Mouse (Mus musculus): ENCODE results near the gene Inpp5f.
"Not testable (repeated sequence)": the region's sequence is repeated elsewhere in the genome, so short reads cannot be mapped to it uniquely, and the experiment has no call there.

Gene Inpp5f

DNA sequence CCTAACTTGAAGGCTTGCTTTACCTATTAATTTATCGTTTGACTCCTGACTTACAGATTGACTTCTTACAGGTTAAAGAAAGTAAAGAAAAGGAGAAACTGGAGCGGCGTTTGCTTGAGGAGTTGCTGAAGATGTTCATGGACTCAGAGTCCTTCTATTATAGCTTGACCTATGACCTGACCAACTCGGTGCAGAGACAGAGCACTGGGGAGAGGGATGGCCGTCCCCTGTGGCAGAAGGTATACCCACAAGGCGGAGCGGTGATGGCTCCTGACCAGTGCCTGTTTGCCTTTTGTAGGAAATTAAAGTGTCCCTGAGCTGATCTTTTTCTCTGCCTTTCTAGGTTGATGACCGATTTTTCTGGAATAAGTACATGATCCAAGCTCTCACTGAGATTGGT, 52.8 kb downstream of the Inpp5f start:
- no peak for DNase-seq (ENCODE audit: low spot score in 2 of 2)

GRCm38 (mm10) chr7:128664861-128665377, 53.8 kb downstream of the Inpp5f start:
- no peak for DNase-seq (ENCODE audit: low spot score in 2 of 2)

DNA sequence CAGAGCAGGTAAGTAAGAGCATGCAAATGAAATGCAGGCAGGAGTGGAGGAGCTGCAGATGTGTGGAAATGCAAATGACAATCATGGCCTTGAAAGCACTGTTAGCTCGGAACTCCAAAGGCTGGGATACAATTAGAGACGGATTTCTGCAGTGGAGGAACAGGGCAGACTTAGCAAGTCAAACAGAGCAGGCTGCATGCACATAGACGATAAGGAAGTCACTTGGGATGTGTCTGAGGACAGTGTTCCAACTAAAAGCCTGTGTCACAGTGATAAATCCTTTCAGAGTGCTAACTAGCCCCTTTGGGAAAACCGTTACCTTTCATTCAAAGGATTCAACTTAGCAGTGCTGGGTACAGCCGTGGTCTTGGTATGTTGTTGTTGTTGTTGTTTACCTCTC, 56.7 kb downstream of the Inpp5f start:
- no peak for DNase-seq (ENCODE audit: low spot score in 2 of 2)

- DNase-seq (ENCODE audit: low spot score in 2 of 2), result no peak
Measured at GRCm38 (mm10) chr7:128668831-128669230, 57.7 kb downstream of the Inpp5f start.

DNA sequence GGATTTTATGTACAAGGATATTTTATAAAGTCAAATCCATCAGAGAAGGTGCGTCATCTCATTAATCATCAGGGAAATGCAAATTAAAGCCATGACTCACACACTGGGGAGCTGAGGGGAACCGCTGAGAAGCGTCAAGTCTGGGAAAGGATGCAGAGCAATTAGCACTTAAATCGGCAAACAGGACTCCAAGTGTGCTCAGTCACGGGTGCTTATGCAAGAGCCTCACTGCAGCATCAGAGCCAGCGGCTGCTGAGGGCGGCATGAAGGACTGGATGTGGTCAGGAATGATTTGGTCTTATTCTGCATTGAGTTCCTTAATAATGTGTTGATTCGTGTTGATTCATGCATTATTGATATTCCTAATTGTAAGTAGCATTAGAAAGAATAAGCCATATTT, 60.8 kb downstream of the Inpp5f start:
- peak; percentile 69 to 76 for DNase-seq (ENCODE audit: low spot score in 2 of 2)

DNA sequence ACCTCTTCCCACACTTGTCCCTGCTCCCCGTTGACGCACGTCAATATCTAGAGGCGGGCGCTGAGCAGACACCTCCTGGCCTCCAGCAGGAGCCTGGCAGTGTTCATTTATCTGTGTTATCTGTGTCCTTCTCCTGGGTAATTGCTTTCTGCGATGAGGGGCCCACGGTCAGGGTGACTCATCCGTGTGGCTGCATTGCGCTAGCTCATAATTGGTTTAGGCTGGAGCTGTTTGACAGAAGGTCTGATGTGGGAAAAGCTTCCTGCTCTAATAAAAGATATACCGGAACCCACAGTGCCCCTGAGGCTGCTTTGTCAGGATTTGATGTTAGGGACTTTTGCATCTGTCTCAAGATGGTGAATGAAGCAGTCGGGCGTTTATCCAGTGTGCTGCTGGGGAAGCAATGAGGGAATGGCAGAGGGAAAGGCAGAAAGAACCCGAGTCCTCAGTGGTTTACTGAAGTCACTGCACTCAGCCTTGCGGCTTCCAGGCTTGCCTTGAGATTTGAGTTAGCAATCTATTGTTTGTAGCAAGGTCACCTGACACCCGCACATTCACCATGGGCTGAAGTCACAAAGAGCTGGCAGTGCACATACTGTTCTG, 61.4 kb downstream of the Inpp5f start:
- no peak for DNase-seq (ENCODE audit: low spot score in 2 of 2)

DNA sequence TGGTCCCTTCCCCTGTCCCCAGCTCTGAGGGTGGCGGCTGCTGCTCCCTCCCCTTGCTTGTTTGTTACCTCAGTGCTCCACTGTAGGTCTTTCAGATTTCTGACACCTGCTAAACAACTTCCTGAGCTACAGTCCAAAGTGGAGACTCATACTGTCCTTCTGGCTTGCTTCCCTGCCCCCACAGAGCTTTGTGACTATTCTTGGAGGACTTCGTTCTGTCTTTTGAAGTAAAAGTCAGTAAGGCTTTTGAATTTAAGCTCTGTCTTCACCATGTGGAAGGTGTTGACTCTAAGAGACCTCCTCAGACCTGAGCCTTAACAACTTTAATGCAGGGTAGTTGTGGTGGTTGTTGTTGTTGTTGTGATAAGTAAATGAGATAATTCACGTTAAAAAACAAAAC, 67.4 kb downstream of the Inpp5f start:
- DNase-seq (ENCODE audit: low spot score in 2 of 2), result no peak

- peak; percentile 91 to 93 for DNase-seq (ENCODE audit: low spot score in 2 of 2)
Measured at GRCm38 (mm10) chr7:128687821-128688564, 76.9 kb downstream of the Inpp5f start.

DNA sequence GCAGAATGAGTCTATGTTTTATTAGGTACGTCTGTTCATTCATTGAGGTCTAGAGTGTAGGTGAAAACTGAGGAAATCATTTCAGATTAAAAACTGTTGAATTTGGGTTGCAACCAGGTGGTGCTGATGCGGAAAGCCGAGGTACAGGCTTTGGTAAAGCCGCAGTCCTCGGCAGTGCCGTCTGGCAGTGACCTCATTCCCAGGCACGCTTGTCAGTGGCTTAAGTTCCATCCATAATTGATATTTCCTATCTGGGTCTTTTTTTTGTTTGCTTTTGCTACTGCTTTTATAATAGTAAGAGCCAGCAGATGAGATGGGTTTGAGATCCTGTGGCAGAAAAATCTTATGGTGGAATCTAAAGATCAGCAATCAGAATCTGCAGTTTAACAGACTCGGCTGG, 78.2 kb downstream of the Inpp5f start:
- DNase-seq (ENCODE audit: low spot score in 2 of 2), result no peak

- DNase-seq (ENCODE audit: low spot score in 2 of 2), result peak; percentile 93 to 96
Measured at GRCm38 (mm10) chr7:128690070-128690469, 78.9 kb downstream of the Inpp5f start.

DNA sequence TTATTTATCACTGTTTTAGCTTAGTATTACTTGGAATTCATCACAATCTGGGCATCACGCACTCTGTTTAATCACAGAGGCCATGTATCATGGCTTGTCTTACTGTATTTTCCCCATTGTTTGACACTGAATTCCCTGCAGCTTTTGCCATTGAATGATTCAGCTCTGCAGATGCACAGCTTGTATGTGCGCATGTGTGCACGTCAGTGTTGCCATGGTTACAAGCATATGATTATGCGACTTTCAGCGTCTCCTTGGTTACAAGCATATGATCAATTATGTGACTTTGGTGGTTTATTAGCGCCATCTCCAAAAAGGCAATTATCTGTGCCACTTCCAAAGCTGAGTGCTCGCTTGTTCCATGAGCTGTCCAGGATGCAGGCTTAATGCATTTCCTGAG, 79.7 kb downstream of the Inpp5f start:
- peak; percentile 86 to 94 for DNase-seq (ENCODE audit: low spot score in 2 of 2)

DNA sequence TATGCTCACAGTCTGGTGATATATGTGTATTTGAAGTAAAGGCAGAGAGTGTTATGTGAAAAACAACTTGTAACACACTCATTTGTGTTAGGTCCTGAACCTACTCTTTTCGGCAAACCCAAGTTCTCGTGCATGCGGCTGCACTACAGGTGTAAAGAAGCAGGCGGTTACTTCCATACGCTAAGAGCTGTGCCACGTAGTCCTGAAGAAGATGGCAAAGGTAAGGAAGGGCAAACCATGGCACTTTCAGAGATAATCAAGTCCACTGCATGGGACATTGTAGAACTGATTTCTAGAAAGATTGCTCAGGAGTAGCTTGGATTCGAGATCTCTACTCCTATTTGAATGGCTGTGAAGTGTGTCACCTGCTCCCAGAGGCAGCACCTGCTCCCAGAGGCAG, 81.0 kb downstream of the Inpp5f start:
- DNase-seq (ENCODE audit: low spot score in 2 of 2), result no peak

- no peak for DNase-seq (ENCODE audit: low spot score in 2 of 2)
Measured at GRCm38 (mm10) chr7:128694848-128695247, 83.7 kb downstream of the Inpp5f start.

- DNase-seq (ENCODE audit: low spot score in 2 of 2), result not testable (repeated sequence)
Measured at GRCm38 (mm10) chr7:128699959-128700358, 88.8 kb downstream of the Inpp5f start.

- peak; percentile 74 to 78 for DNase-seq (ENCODE audit: low spot score in 2 of 2)
Measured at GRCm38 (mm10) chr7:128705735-128706134, 94.6 kb downstream of the Inpp5f start.

DNA sequence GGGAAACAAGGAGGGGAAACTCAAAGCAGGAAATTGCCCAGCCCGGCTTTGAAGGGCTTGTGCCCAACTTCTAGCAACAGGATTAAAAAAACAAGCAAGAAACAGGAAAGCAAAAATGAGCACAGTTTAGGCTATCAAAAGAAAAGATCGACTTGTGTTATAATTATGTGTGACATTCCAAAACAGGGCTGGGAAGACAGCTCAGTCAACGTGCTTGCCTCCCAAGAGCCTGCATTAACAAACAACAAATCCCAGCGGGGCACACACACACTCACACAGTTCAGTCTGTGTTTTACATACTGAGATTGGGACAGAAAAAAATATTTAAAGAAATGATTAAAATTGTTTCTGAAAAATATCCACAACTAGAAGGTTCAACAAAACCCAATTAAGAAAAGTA, 106.9 kb downstream of the Inpp5f start:
- no peak for DNase-seq (ENCODE audit: low spot score in 2 of 2)

GRCm38 (mm10) chr7:128724761-128725160, 113.6 kb downstream of the Inpp5f start:
- peak; percentile 88 to 93 for DNase-seq (ENCODE audit: low spot score in 2 of 2)

- no peak for DNase-seq (ENCODE audit: low spot score in 2 of 2)
Measured at GRCm38 (mm10) chr7:128725189-128725588, 114.1 kb downstream of the Inpp5f start.

GRCm38 (mm10) chr7:128726999-128727398, 115.9 kb downstream of the Inpp5f start:
- DNase-seq (ENCODE audit: low spot score in 2 of 2), result no peak

DNA sequence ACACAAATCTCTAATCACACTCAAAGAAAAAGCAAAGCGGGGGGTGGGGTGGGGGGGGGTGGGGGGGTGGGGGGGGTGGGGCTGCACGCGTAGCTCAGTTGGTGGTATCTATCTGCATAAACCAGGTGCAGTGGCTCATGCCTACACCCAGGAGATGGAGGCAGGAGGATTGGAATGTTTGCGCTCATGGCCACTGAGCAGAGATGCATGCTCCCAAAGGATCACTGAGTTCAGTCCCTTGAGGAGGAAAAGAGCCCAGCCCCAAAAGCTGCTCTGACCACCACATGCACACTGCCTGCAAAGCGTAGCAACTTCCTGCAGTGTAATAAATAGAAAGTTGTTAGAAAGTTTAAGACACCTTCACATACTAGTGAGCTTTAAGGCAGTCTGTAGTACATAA, 116.6 kb downstream of the Inpp5f start:
- DNase-seq (ENCODE audit: low spot score in 2 of 2), result no peak

DNA sequence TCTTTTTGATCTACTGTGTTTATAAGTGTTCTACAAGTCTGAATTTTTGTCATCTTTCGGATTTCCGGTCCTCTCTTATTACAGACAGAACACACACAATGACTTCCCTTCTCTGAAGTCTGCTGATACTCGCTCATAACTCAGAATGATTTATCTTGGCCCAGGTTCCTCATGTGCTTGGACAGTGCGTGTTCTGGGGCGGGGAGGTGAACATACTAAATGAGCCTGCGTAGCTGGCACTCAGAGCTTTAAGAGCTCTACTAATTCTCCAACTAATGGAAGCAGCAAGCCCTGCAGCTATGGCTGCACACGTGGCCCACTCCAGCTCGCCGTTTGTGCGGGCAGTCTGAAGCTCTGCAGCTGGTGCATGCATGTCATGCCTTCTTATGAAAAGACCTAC, 117.6 kb downstream of the Inpp5f start:
- no peak for DNase-seq (ENCODE audit: low spot score in 2 of 2)

DNA sequence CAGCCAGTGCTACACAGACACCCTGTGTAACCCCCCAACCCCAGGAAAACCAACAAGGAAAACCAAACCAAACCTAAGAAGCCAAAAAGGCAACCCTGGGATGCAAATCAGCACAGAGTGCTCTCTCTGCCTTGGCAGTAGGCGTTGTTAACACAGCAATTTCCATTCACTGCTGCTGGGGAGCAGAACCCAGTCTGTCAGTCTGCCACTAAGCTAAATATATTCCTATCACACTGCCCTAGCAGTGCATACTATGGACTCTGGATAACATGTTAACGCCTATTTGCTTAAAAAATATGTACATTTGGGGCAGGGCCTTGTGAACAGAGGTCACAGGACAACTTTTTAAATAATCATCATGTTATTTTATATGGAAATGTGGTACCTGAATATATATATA, 120.5 kb downstream of the Inpp5f start:
- no peak for DNase-seq (ENCODE audit: low spot score in 2 of 2)

GRCm38 (mm10) chr7:128738041-128738440, 126.9 kb downstream of the Inpp5f start:
- DNase-seq (ENCODE audit: low spot score in 2 of 2), result no peak

Data from right cerebral cortex, postnatal 10 days (tissue).